Mouse (Mus musculus): ENCODE measurements around the gene Actr5. TPM values are rescaled to one million over a fixed set of nuclear protein-coding genes. Genes with fewer than 3 reads are reported as not detected.

Actr5 gene
- polyA plus RNA-seq, 1 experiment from 2014 or later = 13.0 TPM

- Histone ChIP-seq H3K36me3 (ENCODE audit: control insufficient read depth, insufficient read depth, low read length) (peaks cover 37% of the 10 kb centered on the region), H3K4me3 (ENCODE audit: low read depth, low read length) (peak overlapping the region; percentile 87), H3K9me3 (ENCODE audit: control insufficient read depth, low read length) (no peaks in the 10 kb centered on the region), H3K4me1 (replicated peaks; ENCODE audit: control insufficient read depth, insufficient read depth, low read length) (peaks cover 12% of the 10 kb centered on the region), H3K9ac (ENCODE audit: low read length) (peak overlapping the region; percentile 74), H3K27ac (ENCODE audit: low read depth) (peak overlapping the region; percentile 80), H3K27me3 (replicated peaks; ENCODE audit: control insufficient read depth, insufficient read depth, low read length) (peaks cover 10% of the 10 kb centered on the region; the same call in 1 of the 2 replicates), H3K4me2 (ENCODE audit: low read length) (peak overlapping the region; percentile 83)
- DNase-seq (ENCODE audit: low spot score) (no peak), ATAC-seq (replicated peaks; ENCODE audit: low FRiP score, low TSS enrichment, low read depth) (peak; percentile 76)
- WGBS = 0% methylated on average over 41 of the region's 44 CpGs
Measured at GRCm38 (mm10) chr2:158625231-158625630, 543 bp downstream of the Actr5 start.

GRCm38 (mm10) chr2:158625697-158626096, 1.0 kb downstream of the Actr5 start:
- no peak for DNase-seq (ENCODE audit: low spot score)
- peak overlapping the region; percentile 83 for H3K4me2 ChIP-seq (ENCODE audit: low read length)
- 34% methylated on average over 8 of the region's 8 CpGs for whole genome bisulfite sequencing

GRCm38 (mm10) chr2:158628858-158629257, 4.2 kb downstream of the Actr5 start:
- Histone ChIP-seq H3K4me3 (ENCODE audit: low read depth, low read length) (no peak overlapping the region), H3K9me3 (ENCODE audit: control insufficient read depth, low read length) (no peaks in the 10 kb centered on the region), H3K9ac (ENCODE audit: low read length) (no peak overlapping the region), H3K4me1 (replicated peaks; ENCODE audit: control insufficient read depth, insufficient read depth, low read length) (peaks cover 12% of the 10 kb centered on the region), H3K36me3 (ENCODE audit: control insufficient read depth, insufficient read depth, low read length) (peaks cover 70% of the 10 kb centered on the region), H3K4me2 (ENCODE audit: low read length) (no peak overlapping the region), H3K27me3 (replicated peaks; ENCODE audit: control insufficient read depth, insufficient read depth, low read length) (no peaks in the 10 kb centered on the region), H3K27ac (ENCODE audit: low read depth) (no peak overlapping the region)
- ATAC-seq (replicated peaks; ENCODE audit: low FRiP score, low TSS enrichment, low read depth) = no peak
- no peak for DNase-seq (ENCODE audit: low spot score)
- 75% methylated on average over 3 of the region's 3 CpGs for WGBS

More at GRCm38 (mm10) chr2:158625697-158626096, 1.0 kb downstream of the Actr5 start:
- Histone ChIP-seq H3K4me1 (replicated peaks; ENCODE audit: control insufficient read depth, insufficient read depth, low read length) (peaks cover 12% of the 10 kb centered on the region), H3K36me3 (ENCODE audit: control insufficient read depth, insufficient read depth, low read length) (peaks cover 42% of the 10 kb centered on the region), H3K27ac (ENCODE audit: low read depth) (no peak overlapping the region), H3K9me3 (ENCODE audit: control insufficient read depth, low read length) (no peaks in the 10 kb centered on the region), H3K27me3 (replicated peaks; ENCODE audit: control insufficient read depth, insufficient read depth, low read length) (peaks cover 10% of the 10 kb centered on the region; the same call in 1 of the 2 replicates), H3K4me3 (ENCODE audit: low read depth, low read length) (peak overlapping the region; percentile 87), H3K9ac (ENCODE audit: low read length) (peak overlapping the region; percentile 74)
- ATAC-seq (replicated peaks; ENCODE audit: low FRiP score, low TSS enrichment, low read depth) = no peak

GRCm38 (mm10) chr2:158629414-158629813, 4.7 kb downstream of the Actr5 start:
- Histone ChIP-seq H3K9me3 (ENCODE audit: control insufficient read depth, low read length) (no peaks in the 10 kb centered on the region), H3K27ac (ENCODE audit: low read depth) (no peak overlapping the region), H3K27me3 (replicated peaks; ENCODE audit: control insufficient read depth, insufficient read depth, low read length) (no peaks in the 10 kb centered on the region), H3K9ac (ENCODE audit: low read length) (no peak overlapping the region), H3K36me3 (ENCODE audit: control insufficient read depth, insufficient read depth, low read length) (peaks cover 71% of the 10 kb centered on the region), H3K4me2 (ENCODE audit: low read length) (no peak overlapping the region), H3K4me1 (replicated peaks; ENCODE audit: control insufficient read depth, insufficient read depth, low read length) (peaks cover 12% of the 10 kb centered on the region), H3K4me3 (ENCODE audit: low read depth, low read length) (no peak overlapping the region)
- DNase-seq (ENCODE audit: low spot score) (peak; percentile 57), ATAC-seq (replicated peaks; ENCODE audit: low FRiP score, low TSS enrichment, low read depth) (no peak)
- 51% methylated on average over 1 of the region's 1 CpGs for WGBS

GRCm38 (mm10) chr2:158631873-158632272, 7.2 kb downstream of the Actr5 start:
- no peak overlapping the region for H3K4me2 ChIP-seq (ENCODE audit: low read length)
- no peaks in the 10 kb centered on the region for H3K4me1 ChIP-seq (replicated peaks; ENCODE audit: control insufficient read depth, insufficient read depth, low read length)
- H3K27ac ChIP-seq (ENCODE audit: low read depth) = no peak overlapping the region
- ATAC-seq (replicated peaks; ENCODE audit: low FRiP score, low TSS enrichment, low read depth) = no peak
- no peak for DNase-seq (ENCODE audit: low spot score)
- H3K4me3 ChIP-seq (ENCODE audit: low read depth, low read length) = no peak overlapping the region
- H3K9ac ChIP-seq (ENCODE audit: low read length) = no peak overlapping the region
- H3K36me3 ChIP-seq (ENCODE audit: control insufficient read depth, insufficient read depth, low read length) = peaks cover 89% of the 10 kb centered on the region
- H3K9me3 ChIP-seq (ENCODE audit: control insufficient read depth, low read length) = no peaks in the 10 kb centered on the region
- 92% methylated on average over 5 of the region's 5 CpGs for WGBS
- no peaks in the 10 kb centered on the region for H3K27me3 ChIP-seq (replicated peaks; ENCODE audit: control insufficient read depth, insufficient read depth, low read length)

GRCm38 (mm10) chr2:158641869-158642268, 17.2 kb downstream of the Actr5 start:
- Histone ChIP-seq H3K9ac (ENCODE audit: low read length) (no peak overlapping the region), H3K36me3 (ENCODE audit: control insufficient read depth, insufficient read depth, low read length) (peaks cover 40% of the 10 kb centered on the region), H3K4me1 (replicated peaks; ENCODE audit: control insufficient read depth, insufficient read depth, low read length) (no peaks in the 10 kb centered on the region), H3K27me3 (replicated peaks; ENCODE audit: control insufficient read depth, insufficient read depth, low read length) (no peaks in the 10 kb centered on the region), H3K4me3 (ENCODE audit: low read depth, low read length) (no peak overlapping the region), H3K4me2 (ENCODE audit: low read length) (no peak overlapping the region), H3K9me3 (ENCODE audit: control insufficient read depth, low read length) (no peaks in the 10 kb centered on the region), H3K27ac (ENCODE audit: low read depth) (no peak overlapping the region)
- DNase-seq (ENCODE audit: low spot score) (peak; percentile 72), ATAC-seq (replicated peaks; ENCODE audit: low FRiP score, low TSS enrichment, low read depth) (no peak)
- 10% methylated on average over 2 of the region's 2 CpGs for WGBS

GRCm38 (mm10) chr2:158642587-158642986, 17.9 kb downstream of the Actr5 start:
- Histone ChIP-seq H3K27me3 (replicated peaks; ENCODE audit: control insufficient read depth, insufficient read depth, low read length) (no peaks in the 10 kb centered on the region), H3K9ac (ENCODE audit: low read length) (no peak overlapping the region), H3K9me3 (ENCODE audit: control insufficient read depth, low read length) (no peaks in the 10 kb centered on the region), H3K4me2 (ENCODE audit: low read length) (no peak overlapping the region), H3K36me3 (ENCODE audit: control insufficient read depth, insufficient read depth, low read length) (peaks cover 33% of the 10 kb centered on the region), H3K4me1 (replicated peaks; ENCODE audit: control insufficient read depth, insufficient read depth, low read length) (no peaks in the 10 kb centered on the region), H3K4me3 (ENCODE audit: low read depth, low read length) (no peak overlapping the region), H3K27ac (ENCODE audit: low read depth) (no peak overlapping the region)
- ATAC-seq (replicated peaks; ENCODE audit: low FRiP score, low TSS enrichment, low read depth) = no peak
- no peak for DNase-seq (ENCODE audit: low spot score)
- WGBS = 89% methylated on average over 2 of the region's 2 CpGs

- Histone ChIP-seq H3K4me3 (ENCODE audit: low read depth, low read length) (no peak overlapping the region), H3K27ac (ENCODE audit: low read depth) (no peak overlapping the region), H3K9ac (ENCODE audit: low read length) (no peak overlapping the region), H3K27me3 (replicated peaks; ENCODE audit: control insufficient read depth, insufficient read depth, low read length) (no peaks in the 10 kb centered on the region), H3K4me1 (replicated peaks; ENCODE audit: control insufficient read depth, insufficient read depth, low read length) (no peaks in the 10 kb centered on the region), H3K9me3 (ENCODE audit: control insufficient read depth, low read length) (no peaks in the 10 kb centered on the region), H3K36me3 (ENCODE audit: control insufficient read depth, insufficient read depth, low read length) (peaks cover 21% of the 10 kb centered on the region), H3K4me2 (ENCODE audit: low read length) (no peak overlapping the region)
- DNase-seq (ENCODE audit: low spot score) = no peak
- ATAC-seq (replicated peaks; ENCODE audit: low FRiP score, low TSS enrichment, low read depth) = no peak
- WGBS = 70% methylated on average over 3 of the region's 3 CpGs
Measured at GRCm38 (mm10) chr2:158643791-158644190, 19.1 kb downstream of the Actr5 start.

- Histone ChIP-seq H3K9me3 (ENCODE audit: control insufficient read depth, low read length) (no peaks in the 10 kb centered on the region), H3K4me2 (ENCODE audit: low read length) (no peak overlapping the region), H3K36me3 (ENCODE audit: control insufficient read depth, insufficient read depth, low read length) (no peaks in the 10 kb centered on the region), H3K27me3 (replicated peaks; ENCODE audit: control insufficient read depth, insufficient read depth, low read length) (no peaks in the 10 kb centered on the region), H3K4me3 (ENCODE audit: low read depth, low read length) (no peak overlapping the region), H3K27ac (ENCODE audit: low read depth) (no peak overlapping the region), H3K4me1 (replicated peaks; ENCODE audit: control insufficient read depth, insufficient read depth, low read length) (no peaks in the 10 kb centered on the region), H3K9ac (ENCODE audit: low read length) (no peak overlapping the region)
- DNase-seq (ENCODE audit: low spot score) (no peak), ATAC-seq (replicated peaks; ENCODE audit: low FRiP score, low TSS enrichment, low read depth) (no peak)
- WGBS = 61% methylated on average over 7 of the region's 7 CpGs
Measured at GRCm38 (mm10) chr2:158651159-158651908, 26.6 kb downstream of the Actr5 start.

Data from intestine, embryonic 14.5 days (tissue).